Mouse (Mus musculus) erythroblast, embryonic 14.5 days (primary cell): ENCODE results near the gene Milr1.

Source experiments
- GATA1 ChIP-seq: IDR thresholded peaks from 2 replicates; pipeline ENCODE4 v1.6.1; 2012; ENCODE audit warnings: low read length, inconsistent platforms, mixed read lengths
- TAL1 ChIP-seq: IDR thresholded peaks from 3 replicates; pipeline ENCODE4 v1.6.1; 2012; ENCODE audit warnings: low read length, inconsistent platforms, mixed read lengths

GRCm38 (mm10) chr11:106755583-106755982, 4.6 kb downstream of the Milr1 start:
- TF ChIP-seq TAL1 (no peak), GATA1 (no peak)
